Mouse (Mus musculus) thymus, postnatal 25 days (tissue): ENCODE measurements around the gene Tgfbi.
A peak's percentile ranks its signal among the peaks of the same experiment; 100 is the strongest.

Experiments
- DNase-seq: peaks from one replicate; pipeline ENCODE4 v3.0.0; 2022

Gene Tgfbi

DNA sequence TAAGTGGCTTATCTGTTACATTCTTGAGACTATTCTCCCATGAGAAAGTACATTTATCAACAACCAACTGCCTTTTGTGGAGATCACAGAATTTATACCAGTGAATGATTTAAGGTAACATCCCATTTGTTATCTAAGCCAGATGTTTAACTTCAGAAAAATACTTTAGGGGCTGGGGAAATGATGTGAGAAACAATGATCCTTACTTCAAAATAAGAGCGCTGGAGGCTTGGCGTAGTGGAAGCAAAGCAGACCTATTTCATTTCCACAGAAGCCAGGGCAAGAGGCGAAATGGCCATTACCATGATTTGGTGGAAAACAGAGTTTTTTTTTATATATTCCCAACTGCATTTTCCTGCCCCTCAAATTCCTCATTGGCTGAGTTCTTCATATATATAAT, 34.7 kb downstream of the Tgfbi start:
- DNase-seq = no peak

DNA sequence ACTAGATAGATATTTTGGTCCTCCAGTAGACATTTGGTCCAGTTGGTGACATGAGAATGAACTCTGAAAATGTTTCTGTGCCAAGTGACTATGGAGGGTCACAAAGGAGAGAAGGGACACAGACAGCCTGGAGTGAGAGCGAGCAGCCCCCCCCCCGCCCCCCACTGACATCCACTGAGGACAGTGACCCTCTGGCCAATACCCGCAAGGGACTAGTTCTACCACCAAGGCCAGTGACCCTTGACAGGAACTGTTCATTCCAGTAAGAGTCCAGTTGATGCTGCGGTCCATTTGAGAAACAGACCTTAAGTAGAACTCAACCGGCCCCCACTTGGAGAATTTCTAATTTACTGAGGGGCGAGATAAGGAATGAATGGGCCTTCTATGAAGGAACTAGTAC, 36.4 kb downstream of the Tgfbi start:
- DNase-seq = no peak

DNA sequence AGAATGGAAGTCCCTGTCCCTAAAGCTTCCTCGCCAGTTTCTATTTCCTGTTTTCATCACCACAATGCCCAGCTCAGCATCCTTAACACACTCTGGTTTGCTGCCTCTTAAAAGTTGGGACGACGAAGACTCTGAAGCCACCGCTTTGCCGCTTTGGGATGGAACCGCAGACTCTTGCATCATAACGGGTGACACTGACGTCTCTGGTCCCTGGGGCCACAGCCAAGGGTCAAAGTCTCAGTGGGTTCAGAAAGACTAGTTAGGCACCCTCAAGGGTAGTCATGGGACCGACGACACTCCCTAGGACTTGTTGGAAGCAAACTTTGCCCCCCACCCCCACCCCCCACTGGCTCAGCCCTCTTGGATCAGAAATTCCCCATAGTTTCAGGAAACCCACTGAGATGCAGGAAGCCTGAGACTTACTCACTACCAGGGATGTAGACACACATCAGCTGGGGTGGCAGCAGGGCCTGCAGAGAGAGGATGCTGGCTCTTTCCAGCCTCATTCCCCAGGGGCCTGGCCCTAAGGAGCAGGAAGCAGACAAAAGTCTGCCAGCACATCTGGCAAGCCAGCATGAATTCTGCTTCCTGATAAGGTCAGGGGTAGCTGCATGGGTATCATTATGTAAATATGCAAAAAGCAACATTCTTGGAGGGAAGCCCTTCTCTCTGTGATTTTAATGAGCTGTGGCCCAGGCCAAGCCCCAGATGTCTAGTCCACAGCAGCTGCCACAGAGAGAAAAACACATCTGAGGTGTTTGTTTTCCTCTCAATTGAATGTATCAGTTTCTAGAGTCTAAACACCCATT, 38.5 kb downstream of the Tgfbi start:
- no peak for DNase-seq

DNA sequence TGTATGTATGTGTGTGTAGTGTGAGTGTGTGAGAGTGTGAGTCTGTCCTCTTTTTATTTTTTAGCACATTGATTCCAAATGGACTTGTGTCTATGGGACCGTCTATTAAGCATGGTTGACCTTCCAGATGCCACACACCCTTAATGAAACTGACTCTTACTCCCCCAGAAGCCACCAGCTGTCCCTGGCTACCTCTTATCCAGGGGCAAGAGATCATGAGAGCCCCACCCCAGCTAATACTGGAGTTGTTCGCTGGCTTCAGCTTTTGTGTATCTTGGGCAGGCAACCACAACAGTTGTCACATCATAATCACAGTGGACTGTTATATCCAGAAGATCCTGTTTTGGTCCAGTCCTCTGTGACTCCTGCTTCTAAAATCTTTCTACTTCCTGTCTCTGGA, 40.7 kb downstream of the Tgfbi start:
- DNase-seq = no peak

DNA sequence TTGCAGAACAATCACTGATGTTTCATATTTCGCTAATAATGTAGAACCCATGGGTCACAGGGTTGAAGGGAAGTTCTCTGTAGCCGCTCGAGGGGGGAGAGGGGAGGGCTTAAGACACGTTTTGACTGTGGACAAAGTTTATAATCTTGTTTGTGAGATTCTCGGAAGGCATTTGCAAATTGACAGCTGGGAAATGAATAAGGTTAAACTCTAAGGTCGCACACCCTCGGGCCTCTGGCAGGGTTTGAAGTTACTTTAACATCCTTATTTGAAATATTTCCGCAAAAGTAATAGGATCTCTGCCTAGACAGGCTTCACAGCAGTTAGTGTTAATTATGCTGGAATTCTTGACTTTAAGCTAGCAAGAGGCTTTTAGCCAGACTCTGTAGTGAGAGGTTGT, 43.1 kb downstream of the Tgfbi start:
- DNase-seq = no peak

DNA sequence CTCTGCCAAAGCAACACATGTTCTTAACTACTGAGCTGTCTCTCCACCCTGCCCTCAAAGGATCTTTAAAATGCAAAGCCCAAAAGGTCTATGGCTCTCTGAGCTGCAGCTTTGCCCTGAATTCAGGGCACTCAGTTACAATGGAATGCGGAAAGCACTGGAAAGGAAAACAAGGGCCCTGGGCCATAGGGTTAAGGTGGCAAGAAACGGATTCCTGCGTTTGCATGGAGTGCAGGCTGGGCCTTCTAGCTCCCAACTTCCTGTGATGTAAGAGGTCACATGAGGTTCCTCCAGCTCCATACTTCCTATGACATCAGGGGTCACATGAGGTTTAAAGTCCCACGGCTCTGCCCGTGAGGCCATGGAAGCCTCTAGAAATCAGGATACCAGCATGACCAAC, 44.9 kb downstream of the Tgfbi start:
- DNase-seq = no peak

DNA sequence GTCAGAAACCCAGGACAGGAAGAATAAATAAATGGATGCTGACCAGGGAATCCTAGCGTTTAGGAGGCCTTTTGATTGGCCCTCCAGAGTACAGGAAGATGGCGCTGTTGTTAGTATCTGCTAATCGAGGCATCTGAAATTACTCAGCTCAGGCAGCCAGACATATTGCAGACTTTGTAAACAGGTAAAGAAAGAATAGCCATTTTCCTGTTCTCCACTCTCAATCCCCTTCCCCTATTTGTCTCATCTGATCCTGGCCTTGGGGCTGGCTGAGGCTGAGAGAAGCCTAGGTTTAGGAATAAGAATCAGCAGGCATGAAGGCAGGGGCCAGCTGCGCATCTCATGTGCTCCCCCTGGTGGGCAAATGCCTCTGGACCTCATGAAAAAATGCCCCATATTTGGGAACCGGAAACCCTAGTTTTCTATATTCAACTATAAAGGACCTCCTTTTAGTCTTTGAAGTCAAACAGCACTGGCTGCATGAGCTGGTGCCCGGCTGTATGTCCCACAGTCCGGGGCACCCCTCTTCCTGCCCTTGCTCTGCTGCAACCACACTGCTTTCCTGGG, 48.7 kb downstream of the Tgfbi start:
- peak; percentile 82 for DNase-seq

DNA sequence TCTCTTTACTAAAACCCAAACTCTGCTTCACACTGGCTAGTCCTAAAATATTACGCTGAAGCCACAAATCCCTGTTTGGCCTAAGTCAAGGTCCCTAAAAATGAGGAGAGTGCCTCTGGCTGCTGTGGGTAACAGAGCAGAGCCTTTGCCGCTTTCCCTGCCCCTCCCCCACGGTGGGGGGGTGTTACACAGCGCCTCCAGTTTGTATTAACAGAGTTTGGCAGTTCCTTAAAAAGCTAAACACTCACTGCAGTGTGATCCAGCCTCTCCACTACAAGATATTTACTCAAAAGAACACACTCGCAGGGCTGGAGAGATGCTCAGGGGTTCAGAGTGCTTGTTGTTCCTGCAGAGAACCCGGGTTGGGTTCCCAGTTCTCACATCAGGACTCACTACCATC, 49.6 kb downstream of the Tgfbi start:
- DNase-seq = no peak

DNA sequence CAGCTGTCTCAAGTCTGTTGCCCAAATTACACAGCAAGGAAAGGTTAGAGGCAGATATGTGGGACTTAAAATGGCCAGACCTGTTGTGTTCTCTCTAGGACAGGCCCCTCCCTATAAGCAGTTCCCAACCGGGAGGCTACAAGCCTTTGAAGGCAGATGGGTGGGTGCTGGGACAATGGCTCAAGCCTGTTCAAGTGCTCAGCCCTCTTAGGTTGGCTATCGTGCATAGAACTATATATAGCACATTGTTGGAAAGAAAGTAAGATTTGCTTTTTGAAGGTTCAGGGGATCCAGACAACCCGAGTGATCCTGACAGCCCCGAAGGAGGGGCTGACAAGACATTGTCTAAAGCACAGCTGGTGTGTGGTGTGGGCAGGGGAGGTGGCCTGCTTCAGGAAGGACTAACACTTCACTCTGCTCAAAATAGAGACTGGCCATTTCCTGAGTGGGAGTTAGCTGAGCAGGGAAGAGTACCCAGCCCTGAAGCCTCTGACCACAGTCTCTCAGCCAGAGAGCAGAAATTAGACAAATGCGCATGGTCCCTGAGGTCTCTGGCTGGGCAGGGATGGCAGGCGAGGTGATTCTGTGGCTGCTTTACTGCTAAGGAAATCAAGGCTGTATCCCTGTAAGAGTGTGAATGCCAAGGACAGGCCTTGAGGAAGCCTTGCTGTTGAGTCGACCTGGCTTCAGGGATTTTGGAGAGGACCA, 52.7 kb downstream of the Tgfbi start:
- no peak for DNase-seq

DNA sequence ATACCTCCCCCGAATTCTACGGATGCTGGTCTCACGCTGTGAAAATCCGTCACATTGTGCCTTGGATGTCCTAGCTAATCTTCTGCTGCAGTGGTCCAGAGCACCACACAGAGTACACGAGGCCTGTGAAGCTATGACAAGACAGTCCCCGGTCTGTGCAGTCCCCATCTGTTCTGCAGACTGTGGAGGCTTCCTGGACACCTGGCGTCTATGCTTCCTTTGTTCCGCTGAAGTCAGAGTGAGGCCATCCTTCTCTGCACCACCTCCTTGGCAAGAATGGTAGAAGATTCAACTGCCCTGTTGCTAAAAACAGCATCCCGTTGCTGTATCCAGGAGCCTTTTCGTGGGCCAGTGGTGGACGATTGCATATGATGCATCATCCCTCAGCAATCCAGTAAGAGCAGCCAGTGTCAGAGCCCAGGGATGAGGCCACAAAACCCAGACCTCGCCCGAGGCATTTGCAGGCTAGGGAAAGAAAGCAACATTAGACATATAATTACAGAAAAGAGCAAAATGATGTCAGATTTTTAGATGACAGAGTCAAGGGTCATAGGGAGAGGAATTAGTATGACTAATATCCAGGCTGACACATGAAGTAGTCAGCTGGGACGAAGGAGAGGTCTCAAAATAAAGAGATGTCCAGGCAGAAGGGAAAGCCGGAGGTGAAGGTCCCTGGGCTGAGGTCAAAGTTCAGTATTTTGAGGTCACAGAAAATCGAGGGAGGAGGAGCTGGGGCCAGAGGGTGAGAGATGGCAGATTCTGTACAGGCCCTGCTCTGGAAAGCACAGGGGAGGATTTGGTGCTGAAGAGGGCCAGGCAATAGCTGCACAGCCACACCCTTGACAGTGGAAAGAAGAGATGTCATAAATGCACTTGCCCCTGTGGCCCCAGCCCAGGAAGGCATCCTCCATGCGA, 55.2 kb downstream of the Tgfbi start:
- DNase-seq = peak; percentile 24

DNA sequence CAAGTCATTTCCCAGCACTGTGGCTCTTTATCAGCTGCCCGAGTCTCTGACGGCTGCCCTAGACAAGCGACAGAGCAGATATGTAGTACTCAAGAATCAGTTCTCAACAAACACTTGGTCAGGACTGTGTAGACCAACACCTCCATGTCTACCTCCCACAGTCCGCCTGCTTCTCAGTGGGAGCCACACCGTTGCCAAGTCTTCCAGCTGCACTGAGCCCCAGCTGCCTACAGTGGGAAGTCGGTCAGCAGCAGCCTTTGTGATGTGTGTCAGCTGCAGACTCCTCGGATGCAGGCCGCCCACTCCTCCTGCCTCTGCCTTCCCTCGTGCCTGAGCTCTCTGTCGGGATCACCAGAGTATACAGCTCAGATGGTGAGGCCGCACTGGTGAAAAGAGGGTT, 61.9 kb downstream of the Tgfbi start:
- no peak for DNase-seq

DNA sequence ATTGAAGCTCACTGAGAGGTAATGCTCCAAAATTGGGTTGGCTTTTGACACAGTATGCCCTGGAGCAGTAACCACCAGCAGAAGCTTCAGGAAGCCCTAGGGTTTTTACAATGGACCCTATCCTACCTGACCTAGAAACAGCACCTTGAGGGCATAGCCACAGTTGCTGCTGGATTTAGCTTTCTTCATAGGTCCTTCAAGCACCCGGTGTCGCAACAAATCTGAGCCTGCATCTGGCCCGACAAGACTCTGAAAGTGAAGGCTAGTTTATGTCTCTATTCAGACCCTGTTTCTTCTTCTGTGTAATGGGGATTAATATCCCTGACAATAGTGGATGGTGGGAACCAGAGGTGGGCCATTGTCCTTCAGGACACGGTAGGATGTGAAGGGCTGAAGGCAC, 68.4 kb downstream of the Tgfbi start:
- DNase-seq = no peak

DNA sequence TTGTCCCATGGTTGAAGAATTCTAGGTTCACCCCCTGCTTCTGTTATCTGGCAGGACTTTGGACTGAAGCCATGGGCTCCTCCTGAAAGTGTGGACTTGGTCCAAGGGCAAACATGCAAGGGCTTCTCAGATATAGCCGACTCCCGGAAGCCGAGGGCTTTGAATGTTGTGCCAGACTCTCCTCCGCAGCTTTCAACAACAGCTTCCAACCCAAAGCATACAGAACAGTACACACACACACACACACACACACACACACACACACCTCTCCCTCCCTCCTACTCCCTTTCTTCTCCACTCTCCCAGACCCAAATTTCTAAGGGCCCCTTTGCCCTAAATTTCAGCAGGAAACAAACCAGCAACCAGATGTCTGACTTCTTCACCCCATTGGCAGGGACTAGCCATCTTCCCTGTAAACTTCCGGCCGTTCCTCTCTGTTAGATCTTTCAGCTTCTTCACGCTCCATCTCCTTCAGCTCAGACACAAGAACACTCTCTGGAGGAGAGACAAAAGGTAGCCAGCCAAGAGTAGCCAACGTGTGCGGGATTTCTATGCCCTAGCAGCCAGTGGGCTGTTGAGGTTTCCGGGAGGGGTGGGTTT, 69.0 kb downstream of the Tgfbi start:
- DNase-seq = no peak

DNA sequence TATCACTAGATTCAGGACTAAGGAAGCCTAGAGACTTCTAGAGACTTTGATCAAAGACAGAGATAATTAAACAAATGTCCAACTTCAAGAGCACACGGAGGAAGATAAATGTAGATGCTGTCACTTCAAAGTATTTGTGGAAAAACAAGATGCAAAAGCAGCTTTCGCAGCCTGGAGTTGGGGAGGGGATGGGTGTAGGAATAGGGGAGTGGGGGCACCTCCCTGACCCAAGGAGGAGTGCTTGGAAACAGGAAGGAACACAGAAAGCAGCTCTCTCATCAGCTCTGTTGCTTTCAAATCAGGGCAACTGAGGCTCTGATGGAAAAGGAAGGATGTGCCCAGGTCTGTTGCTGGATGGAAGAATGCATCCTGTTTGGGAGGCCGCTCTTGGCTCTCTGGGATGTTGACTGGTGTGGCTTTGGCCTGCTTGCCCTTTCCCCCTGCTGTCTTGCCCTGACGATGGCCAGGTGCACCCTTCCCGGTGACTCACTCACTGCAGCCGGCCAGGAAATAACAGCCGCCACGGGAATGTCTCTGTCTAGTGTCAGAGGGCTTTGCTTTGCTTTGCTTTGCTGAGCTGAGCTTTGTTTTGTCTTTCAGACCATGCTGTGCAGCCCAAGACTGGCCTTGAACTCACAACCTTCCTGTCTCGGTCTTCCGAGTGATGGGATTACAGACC, 69.6 kb downstream of the Tgfbi start:
- DNase-seq = no peak

DNA sequence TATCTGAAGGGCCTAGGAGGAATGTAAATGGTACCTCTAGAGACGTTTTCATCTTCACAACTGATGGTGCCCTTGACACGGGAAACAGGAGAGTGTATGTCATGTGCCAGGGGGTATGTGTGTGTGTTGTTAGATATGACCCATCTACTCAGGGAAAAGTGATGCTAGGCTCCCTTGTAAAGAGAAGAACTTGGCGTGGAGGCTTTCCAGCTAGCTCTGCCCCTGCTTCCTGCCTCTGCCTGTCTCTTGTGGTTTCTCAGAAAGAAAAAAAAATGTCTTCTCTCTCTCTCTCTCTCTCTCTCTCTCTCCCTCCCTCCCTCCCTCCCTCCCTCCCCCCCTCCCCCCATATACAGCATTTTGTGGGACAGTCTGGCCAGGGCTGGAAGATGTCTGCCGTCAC, 72.6 kb downstream of the Tgfbi start:
- DNase-seq = peak; percentile 33

DNA sequence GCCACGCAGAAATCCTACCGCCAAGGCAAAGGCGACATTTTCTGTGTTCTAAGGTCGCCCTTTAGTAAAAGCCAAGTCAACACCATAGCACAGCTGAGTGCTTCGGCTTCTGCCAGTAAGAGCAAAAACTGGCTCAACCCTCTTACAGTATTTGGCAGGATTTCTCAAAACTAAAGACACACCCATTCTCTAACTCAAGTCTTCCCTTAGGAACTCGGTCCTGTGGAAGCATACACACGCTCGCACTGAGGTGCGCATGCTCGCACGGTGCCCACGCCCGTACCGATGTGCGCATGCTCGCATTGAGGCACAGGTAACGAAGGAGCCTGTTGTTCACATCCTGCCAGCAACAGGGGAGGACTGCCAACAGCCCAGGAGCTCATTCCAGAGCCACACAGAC, 73.0 kb downstream of the Tgfbi start:
- DNase-seq = peak; percentile 48

DNA sequence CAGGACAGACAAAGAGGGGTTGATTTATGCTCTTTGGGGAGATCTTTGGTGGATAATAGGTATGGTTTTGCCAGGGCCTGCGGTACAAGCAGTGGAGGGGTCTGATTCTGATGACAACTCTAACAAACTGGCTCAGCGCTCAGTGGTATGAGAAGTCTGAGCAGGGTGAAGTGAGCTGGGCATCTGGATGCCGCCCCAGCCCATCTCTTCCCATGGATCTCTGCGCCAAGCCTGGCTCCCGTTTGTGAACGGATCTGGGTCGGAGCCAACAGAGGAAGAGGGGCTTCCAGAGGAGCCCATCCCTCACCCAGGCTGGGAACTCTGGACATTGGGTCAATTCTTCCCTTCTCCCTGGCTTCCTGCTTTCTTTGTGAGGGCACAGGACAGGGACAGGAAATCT, 74.0 kb downstream of the Tgfbi start:
- no peak for DNase-seq
